Mouse (Mus musculus): ENCODE results near the gene Magea8.
"Not testable (repeated sequence)": the region's sequence is repeated elsewhere in the genome, so short reads cannot be mapped to it uniquely, and the experiment has no call there.

DNA sequence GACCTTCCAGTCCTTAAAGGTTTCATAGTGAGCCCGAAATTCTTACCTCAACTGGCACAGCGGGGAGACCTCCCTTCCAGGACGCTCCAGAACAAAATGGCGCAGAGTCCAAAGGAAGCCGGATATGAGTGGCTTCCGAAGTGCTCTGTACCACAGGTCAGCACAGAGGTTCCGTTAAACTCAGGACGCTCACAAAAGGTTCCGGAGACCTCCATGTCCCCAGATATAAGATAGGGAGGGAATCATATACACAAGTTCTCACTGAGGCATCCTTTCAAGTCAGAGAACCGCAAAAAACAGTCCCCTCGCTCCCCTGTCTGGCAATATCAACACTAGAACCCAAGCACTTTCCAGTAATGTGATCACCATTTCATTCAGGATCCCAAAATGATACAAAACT lies at the start of gene Magea8:
- TF ChIP-seq CTCF (IDR thresholded peaks at IDR 0.05; ENCODE audit: extremely low read depth, insufficient read length, insufficient replicate concordance, low read depth, low read length); POLR2A (IDR thresholded peaks at IDR 0.05; ENCODE audit: low read depth, low read length): not testable (repeated sequence)

All from small intestine, adult 2 months (tissue).